Mouse (Mus musculus) megakaryocyte, adult 5-6 weeks (primary cell): ENCODE measurements around the gene Zzef1. TPM values are rescaled to one million over a fixed set of nuclear protein-coding genes. Genes with fewer than 3 reads are reported as not detected.
A peak's percentile ranks its signal among the peaks of the same experiment; 100 is the strongest.

ENCODE experiments used
- ATAC-seq: 2 replicates; pipeline ENCODE4 v1.8.0; 2016; ENCODE audit warnings: mild to moderate bottlenecking, inconsistent platforms; ENCODE audit not compliant: poor library complexity, severe bottlenecking
- total RNA-seq, 2 experiments: library from RNA; stranded (forward) in 1 of 2; stranded (reverse) in 1 of 2; fragments of 153-499, 151-499 nt in 1 of 2; fragments of 221-1000, 200-1000 nt in 1 of 2; gene quantifications; 2 replicates each; pipeline versions ENCODE4 v1.2.3 to v1.2.4; 2015 to 2017

The Zzef1 gene
- total RNA-seq, 2 experiments from 2014 or later: 27.1 to 32.1 TPM

- ATAC-seq: no peak
These were observed 157.1 kb downstream of the Zzef1 start for GRCm38 (mm10) chr11:72953116-72953439.

- peak; percentile 77 for ATAC-seq
These were observed 157.6 kb downstream of the Zzef1 start for GRCm38 (mm10) chr11:72953440-72954151.

GRCm38 (mm10) chr11:72954216-72954615 is 158.2 kb downstream of the Zzef1 start:
- no peak for ATAC-seq

DNA sequence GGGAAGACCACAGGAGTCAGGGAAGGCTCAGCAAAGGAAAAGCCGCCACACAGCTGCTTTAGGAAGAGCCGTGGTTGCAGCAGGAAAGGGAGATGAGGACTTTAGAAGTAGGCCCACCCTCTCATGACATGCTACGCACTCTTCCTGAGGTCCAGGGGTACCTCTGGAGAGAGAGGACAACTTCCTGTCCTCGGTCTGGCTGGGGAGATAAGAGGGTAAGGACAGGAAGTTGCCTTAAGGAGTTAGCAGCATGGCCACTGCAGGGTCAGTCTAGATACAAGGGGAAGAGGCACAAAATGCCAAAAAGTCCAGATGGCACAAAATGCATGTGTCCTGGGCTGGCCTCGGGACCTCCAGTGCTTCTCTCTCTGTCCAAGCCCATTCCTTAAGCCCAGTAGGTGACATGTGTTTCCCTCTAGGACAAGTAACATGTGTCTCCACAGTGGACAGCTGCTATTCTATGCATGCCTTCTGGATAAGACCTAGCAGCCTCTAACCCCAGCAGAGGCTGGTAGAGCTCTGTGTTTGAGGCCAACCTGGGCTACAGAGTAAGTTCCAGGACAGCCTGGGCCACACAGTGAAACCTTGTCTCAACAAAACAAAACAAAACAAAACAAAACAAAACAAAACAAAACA is 159.4 kb downstream of the Zzef1 start:
- ATAC-seq: peak; percentile 23; the same call in 1 of the 2 replicates

GRCm38 (mm10) chr11:72957318-72957717 is 161.3 kb downstream of the Zzef1 start:
- peak; percentile 33 for ATAC-seq

DNA sequence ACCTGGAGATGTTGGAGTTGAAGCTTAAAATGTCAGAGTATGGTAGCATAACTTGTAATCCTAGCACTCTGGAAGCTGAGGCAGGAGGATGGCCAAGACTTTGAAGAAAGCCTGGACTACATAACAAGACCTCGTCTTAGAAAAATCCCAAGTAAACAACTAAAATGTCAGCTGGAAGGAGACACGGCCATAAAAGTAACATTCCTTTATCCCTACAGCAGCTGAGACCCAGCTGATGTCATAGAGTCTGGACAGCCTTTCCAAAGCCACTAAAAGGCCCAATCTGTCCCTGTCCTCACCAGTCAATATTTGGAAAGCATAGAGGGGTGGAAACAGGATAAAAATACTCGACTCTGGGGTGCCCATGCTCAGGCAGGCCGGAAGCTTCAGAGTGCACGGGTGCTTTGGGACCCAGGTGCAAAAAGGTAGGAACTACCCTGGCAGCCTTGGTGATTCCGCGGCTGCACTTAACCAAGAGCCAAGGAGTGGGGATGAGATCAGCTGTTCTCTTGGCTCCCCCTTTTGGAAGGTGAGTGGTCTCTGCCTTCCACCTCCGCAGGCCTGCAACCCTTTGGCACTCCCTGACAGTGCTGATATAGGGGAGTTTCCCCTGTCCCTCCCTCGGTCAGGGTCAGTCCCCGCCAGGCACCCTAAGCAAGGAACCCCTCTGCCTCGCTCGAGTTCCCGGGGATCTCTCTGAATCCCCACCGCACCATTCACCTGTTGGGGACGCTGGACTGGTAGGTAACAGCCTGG is 164.1 kb downstream of the Zzef1 start:
- no peak for ATAC-seq

DNA sequence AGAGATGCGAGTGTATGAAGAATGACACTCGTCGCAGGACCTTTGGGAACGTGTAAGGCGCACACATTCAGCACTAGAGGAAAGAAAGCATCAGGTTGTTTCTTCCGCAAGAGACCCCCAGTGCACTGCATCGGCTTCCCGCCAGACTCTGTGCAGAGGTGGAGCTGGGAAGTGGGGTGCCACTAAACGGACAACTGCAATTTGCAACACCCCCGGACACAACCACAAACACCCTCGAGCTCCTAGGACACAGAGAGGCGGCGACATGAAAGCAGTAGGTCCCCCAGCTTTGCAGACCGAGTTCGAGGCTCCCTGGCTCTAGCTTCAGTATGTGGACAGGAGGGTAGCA is 164.7 kb downstream of the Zzef1 start:
- ATAC-seq: peak; percentile 1; the same call in 1 of the 2 replicates

GRCm38 (mm10) chr11:72961072-72961980 is 165.3 kb downstream of the Zzef1 start, which contains the start of gene Atp2a3:
Atp2a3 (plus strand) TSS chr11:72961169.
- peak; percentile 80 for ATAC-seq

GRCm38 (mm10) chr11:72962378-72962777 is 166.4 kb downstream of the Zzef1 start:
- ATAC-seq: no peak

- ATAC-seq: no peak
These were observed 167.2 kb downstream of the Zzef1 start for GRCm38 (mm10) chr11:72963058-72963788.

DNA sequence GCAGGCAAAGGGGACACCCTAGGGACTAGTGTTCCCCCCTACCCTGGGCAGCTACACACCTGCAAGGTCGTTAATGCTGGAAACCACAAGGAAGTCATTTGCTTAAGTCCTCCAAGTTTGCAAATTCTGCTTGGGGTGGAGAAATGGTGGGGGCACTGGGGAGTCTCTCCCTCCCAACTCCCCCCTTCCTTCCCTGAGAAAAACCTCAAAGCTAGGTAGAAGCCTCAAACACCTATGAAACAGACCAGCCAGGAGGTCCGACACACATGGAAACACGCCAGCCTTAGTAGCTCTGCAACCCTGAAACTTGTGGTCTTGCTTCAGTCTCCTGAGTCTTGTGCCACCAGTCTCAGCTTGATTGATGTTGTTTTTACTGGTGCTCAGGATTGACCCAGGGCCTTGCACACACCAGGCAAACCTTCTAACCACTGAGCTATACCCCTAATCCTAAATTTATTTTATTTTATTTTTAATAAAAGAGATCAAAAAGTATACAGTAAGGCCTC is 167.8 kb downstream of the Zzef1 start:
- ATAC-seq: no peak

- ATAC-seq: no peak
These were observed 179.0 kb downstream of the Zzef1 start for GRCm38 (mm10) chr11:72974995-72975503.

Other genes with a start within 250 kb of the Zzef1 start
- 4.7 and 5.4 TPM in 2 replicates for gene Spns3, start 245.7 kb upstream of the Zzef1 start, total RNA-seq (2015)
- gene Spns3, start 245.7 kb upstream of the Zzef1 start, total RNA-seq (2017): 4.3 and 6.4 TPM in 2 replicates
- gene Ube2g1, start 188.9 kb upstream of the Zzef1 start, total RNA-seq (2015): 36.3 and 41.5 TPM in 2 replicates
- 22.4 and 28.0 TPM in 2 replicates for gene Ube2g1, start 188.9 kb upstream of the Zzef1 start, total RNA-seq (2017)
- gene Ankfy1, start 106.2 kb upstream of the Zzef1 start, total RNA-seq (2015): 48.0 and 51.3 TPM in 2 replicates
- gene Ankfy1, start 106.2 kb upstream of the Zzef1 start, total RNA-seq (2017): 51.5 and 56.5 TPM in 2 replicates
- gene Cyb5d2, start 84 bp upstream of the Zzef1 start, total RNA-seq (2015): 2.9 and 4.0 TPM in 2 replicates
- 3.9 and 5.6 TPM in 2 replicates for gene Cyb5d2, start 84 bp upstream of the Zzef1 start, total RNA-seq (2017)
- gene Atp2a3, start 164.9 kb downstream of the Zzef1 start, total RNA-seq (2015): 83.5 and 92.8 TPM in 2 replicates
- gene Atp2a3, start 164.9 kb downstream of the Zzef1 start, total RNA-seq (2017): 79.8 and 123 TPM in 2 replicates
- 15.8 and 16.4 TPM in 2 replicates for gene P2rx1, start 202.9 kb downstream of the Zzef1 start, total RNA-seq (2015)
- 9.8 and 10.4 TPM in 2 replicates for gene P2rx1, start 202.9 kb downstream of the Zzef1 start, total RNA-seq (2017)
- 0.23 and 0.51 TPM in 2 replicates for gene Camkk1, start 222.8 kb downstream of the Zzef1 start, total RNA-seq (2015)
- 0.94 and 1.2 TPM in 2 replicates for gene Camkk1, start 222.8 kb downstream of the Zzef1 start, total RNA-seq (2017)